Mouse (Mus musculus) cortical plate, adult 2 months (tissue): ENCODE measurements around the gene Gspt1. TPM values are rescaled to one million over a fixed set of nuclear protein-coding genes. Genes with fewer than 3 reads are reported as not detected.

Source experiments
- H3K27ac ChIP-seq: fragments of 200-500 bp; 2 replicates; pipeline ENCODE4 v1.5.1; 2012; ENCODE audit warnings: low read length, control low read depth, inconsistent platforms; ENCODE audit not compliant: insufficient read depth
- H3K4me1 ChIP-seq: fragments of 200-500 bp; 2 replicates; pipeline ENCODE4 v1.6.1; 2011; ENCODE audit warnings: low read length; ENCODE audit not compliant: control insufficient read depth, insufficient read depth
- H3K4me3 ChIP-seq: fragments of 200-500 bp; 2 replicates; pipeline ENCODE4 v1.5.1; 2011; ENCODE audit warnings: mild to moderate bottlenecking, low read length, control low read depth; ENCODE audit not compliant: insufficient read depth
- CTCF ChIP-seq: fragments of 200-500 bp; IDR thresholded peaks from 2 replicates; pipeline ENCODE4 v1.5.1; 2011; ENCODE audit warnings: mild to moderate bottlenecking, control low read depth, low read length; ENCODE audit not compliant: insufficient read depth; ENCODE audit errors: extremely low read depth
- POLR2A ChIP-seq: fragments of 200-500 bp; IDR thresholded peaks from 2 replicates; pipeline ENCODE4 v1.6.1; 2011; ENCODE audit warnings: mild to moderate bottlenecking, low read length, control low read depth; ENCODE audit not compliant: insufficient read depth; ENCODE audit errors: extremely low read depth
- polyA plus RNA-seq: library from polyadenylated mRNA; depleted of rRNA; stranded (reverse); fragments of >200 nt; gene quantifications from 2 replicates; pipeline ENCODE4 v1.2.3, GENCODE M21; 2012

The Gspt1 gene
- polyA plus RNA-seq, 1 experiment: 43.4 TPM

- peak overlapping the region; percentile 83 for H3K4me3 ChIP-seq
- H3K27ac ChIP-seq: no peak overlapping the region
- TF ChIP-seq CTCF: no peak
- peaks cover 5% of the 10 kb centered on the region for H3K4me1 ChIP-seq
Measured at GRCm38 (mm10) chr16:11203600-11204390, 50.3 kb downstream of the Gspt1 start.

- peak; percentile 76; the same call in 1 of the 2 replicates for TF ChIP-seq POLR2A
- TF ChIP-seq CTCF: no peak
Measured at GRCm38 (mm10) chr16:11202571-11203554, 51.3 kb downstream of the Gspt1 start, which contains the start of gene Rsl1d1. TSS of gene Rsl1d1 (minus strand) at chr16:11203331.

GRCm38 (mm10) chr16:11201740-11202394 is 52.3 kb downstream of the Gspt1 start:
- Histone ChIP-seq H3K27ac (no peak overlapping the region), H3K4me1 (peaks cover 7% of the 10 kb centered on the region), H3K4me3 (peak overlapping the region; percentile 83)
- no peak for TF ChIP-seq CTCF
- no peak for TF ChIP-seq POLR2A

More at GRCm38 (mm10) chr16:11202571-11203554, 51.3 kb downstream of the Gspt1 start, which contains the start of gene Rsl1d1:
- peaks cover 7% of the 10 kb centered on the region for H3K4me1 ChIP-seq
- H3K4me3 ChIP-seq: peak within 1 kb of the TSS; percentile 83
- no peak within 1 kb of the TSS for H3K27ac ChIP-seq

- peaks cover 7% of the 10 kb centered on the region for H3K4me1 ChIP-seq
- H3K4me3 ChIP-seq: no peak overlapping the region
- no peak overlapping the region for H3K27ac ChIP-seq
- TF ChIP-seq POLR2A (no peak), CTCF (no peak)
Measured at GRCm38 (mm10) chr16:11200247-11200646, 53.9 kb downstream of the Gspt1 start.

GRCm38 (mm10) chr16:11198467-11198866 is 55.7 kb downstream of the Gspt1 start:
- no peak overlapping the region for H3K4me3 ChIP-seq

GRCm38 (mm10) chr16:11197052-11197451 is 57.1 kb downstream of the Gspt1 start:
- H3K4me3 ChIP-seq: no peak overlapping the region
- H3K27ac ChIP-seq: no peak overlapping the region
- peaks cover 7% of the 10 kb centered on the region for H3K4me1 ChIP-seq
- no peak for TF ChIP-seq CTCF
- TF ChIP-seq POLR2A: no peak

More at GRCm38 (mm10) chr16:11198467-11198866, 55.7 kb downstream of the Gspt1 start:
- Histone ChIP-seq H3K4me1 (peaks cover 7% of the 10 kb centered on the region), H3K27ac (no peak overlapping the region)
- TF ChIP-seq POLR2A (no peak), CTCF (no peak)

GRCm38 (mm10) chr16:11193231-11193630 is 60.9 kb downstream of the Gspt1 start:
- no peak for TF ChIP-seq CTCF
- TF ChIP-seq POLR2A: no peak
- no peak overlapping the region for H3K4me3 ChIP-seq
- no peak overlapping the region for H3K27ac ChIP-seq

GRCm38 (mm10) chr16:11190150-11190549 is 64.0 kb downstream of the Gspt1 start:
- no peak overlapping the region for H3K27ac ChIP-seq
- H3K4me3 ChIP-seq: no peak overlapping the region
- TF ChIP-seq POLR2A (no peak), CTCF (no peak)
- no peaks in the 10 kb centered on the region for H3K4me1 ChIP-seq

More at GRCm38 (mm10) chr16:11193231-11193630, 60.9 kb downstream of the Gspt1 start:
- H3K4me1 ChIP-seq: no peaks in the 10 kb centered on the region

- TF ChIP-seq POLR2A (no peak), CTCF (no peak)
- Histone ChIP-seq H3K27ac (no peak overlapping the region), H3K4me1 (peaks cover 2% of the 10 kb centered on the region), H3K4me3 (no peak overlapping the region; the same call in 1 of the 2 replicates)
Measured at GRCm38 (mm10) chr16:11177404-11177803, 76.7 kb downstream of the Gspt1 start.
